Mouse (Mus musculus): ENCODE data around the gene Samd4.

- no peak for TF ChIP-seq POLR2A (IDR thresholded peaks at IDR 0.05; ENCODE audit: low read depth, low read length)
- no peak for TF ChIP-seq CTCF (conservative IDR thresholded peaks at IDR 0.05; ENCODE audit: insufficient read depth, insufficient read length, low read depth, low read length)
These were observed 88.0 kb downstream of the Samd4 start for GRCm38 (mm10) chr14:46970673-46971072.

Measured in kidney, adult 2 months (tissue).